Mouse (Mus musculus): ENCODE data around the gene Hivep2. TPM values are rescaled to one million over a fixed set of nuclear protein-coding genes. Genes with fewer than 3 reads are reported as not detected.

Gene Hivep2
- total and polyA plus RNA-seq, 2 experiments from 2014 or later: 10.8 to 37.5 TPM

DNA sequence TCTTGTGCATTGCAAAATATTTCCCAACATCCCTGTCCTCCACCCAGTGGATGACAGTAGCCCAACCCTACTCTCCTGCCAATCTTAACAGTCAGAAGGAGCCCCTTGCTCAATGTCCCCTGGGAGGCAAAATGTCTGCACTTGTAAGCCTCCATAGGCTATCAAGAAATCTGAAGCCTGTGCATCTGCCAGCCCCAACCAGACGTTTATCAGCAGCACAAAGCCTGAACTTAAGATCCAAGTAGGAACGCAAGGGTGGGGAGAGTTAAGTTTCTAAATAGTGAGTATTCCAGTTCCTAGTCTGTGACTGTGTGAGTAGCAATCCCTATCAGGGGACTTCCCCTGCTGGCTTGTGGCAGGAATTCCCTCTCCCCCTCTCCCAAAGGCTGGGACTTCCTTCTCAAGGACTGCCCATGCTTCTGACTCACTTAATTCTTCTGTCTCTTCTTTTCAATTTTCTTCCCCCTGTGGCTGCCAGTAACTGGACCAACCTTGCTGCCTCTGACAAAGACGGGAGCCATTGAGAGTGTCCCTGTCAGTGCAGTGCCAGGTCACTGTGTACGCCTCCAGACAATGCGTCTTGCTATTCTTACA is 82.5 kb downstream of the Hivep2 start:
- H3K27ac ChIP-seq (ENCODE audit: low read depth, low read length): no peak overlapping the region
- H3K27me3 ChIP-seq (ENCODE audit: insufficient read depth, low read length): no peaks in the 10 kb centered on the region
- peaks cover 3% of the 10 kb centered on the region; the same call in 1 of the 2 replicates for H3K4me1 ChIP-seq (ENCODE audit: insufficient read depth, low read length)
- no peak for TF ChIP-seq CTCF (IDR thresholded peaks at IDR 0.05)
- no peaks in the 10 kb centered on the region for H3K36me3 ChIP-seq (ENCODE audit: insufficient read depth, low read length)
- no peak overlapping the region for H3K9ac ChIP-seq (replicated peaks; ENCODE audit: low read length, poor library complexity, severe bottlenecking)
- no peak overlapping the region for H3K4me2 ChIP-seq (ENCODE audit: low read depth, low read length, poor library complexity, severe bottlenecking)
- 61% methylated on average over 5 of the region's 5 CpGs for WGBS
- ATAC-seq (ENCODE audit: low FRiP score) (no peak), DNase-seq (ENCODE audit: low spot score) (no peak)
- H3K4me3 ChIP-seq (ENCODE audit: low read depth, low read length): no peak overlapping the region
- no peaks in the 10 kb centered on the region for H3K9me3 ChIP-seq (ENCODE audit: low read length)

DNA sequence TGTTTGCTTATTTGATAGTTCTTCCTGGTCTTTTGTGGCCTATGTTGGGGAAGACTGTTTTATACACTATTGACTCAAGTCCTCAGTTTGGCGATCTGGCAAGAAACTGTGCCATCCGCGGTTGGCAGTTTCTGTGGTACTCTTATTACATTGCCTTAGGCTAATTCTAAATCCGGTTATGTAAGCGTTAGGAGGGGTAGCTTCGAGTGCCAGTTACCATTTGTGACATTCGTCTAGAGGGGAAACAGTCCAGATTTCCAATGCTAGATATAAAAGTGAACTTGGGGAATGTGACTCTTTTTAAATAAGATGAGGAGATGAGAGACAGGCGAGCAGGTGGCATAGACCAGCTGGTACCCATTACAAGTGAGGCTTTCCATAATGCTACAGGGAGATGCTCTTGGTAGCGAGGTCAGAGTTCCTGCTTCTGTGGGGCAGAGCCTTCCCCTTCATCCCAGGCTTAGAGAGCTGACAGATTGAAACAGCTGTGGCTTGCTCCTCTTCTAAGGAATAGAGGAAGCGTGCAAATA is 83.1 kb downstream of the Hivep2 start:
- 58% methylated on average over 10 of the region's 10 CpGs for WGBS
- H3K4me1 ChIP-seq (ENCODE audit: insufficient read depth, low read length): peaks cover 3% of the 10 kb centered on the region; the same call in 1 of the 2 replicates
- no peak overlapping the region for H3K4me2 ChIP-seq (ENCODE audit: low read depth, low read length, poor library complexity, severe bottlenecking)
- ATAC-seq (ENCODE audit: low FRiP score) (no peak), DNase-seq (ENCODE audit: low spot score) (no peak)
- no peaks in the 10 kb centered on the region for H3K36me3 ChIP-seq (ENCODE audit: insufficient read depth, low read length)
- no peak for TF ChIP-seq CTCF (IDR thresholded peaks at IDR 0.05)
- no peak overlapping the region for H3K27ac ChIP-seq (ENCODE audit: low read depth, low read length)
- H3K27me3 ChIP-seq (ENCODE audit: insufficient read depth, low read length): no peaks in the 10 kb centered on the region
- H3K4me3 ChIP-seq (ENCODE audit: low read depth, low read length): no peak overlapping the region
- H3K9ac ChIP-seq (replicated peaks; ENCODE audit: low read length, poor library complexity, severe bottlenecking): no peak overlapping the region
- H3K9me3 ChIP-seq (ENCODE audit: low read length): no peaks in the 10 kb centered on the region

DNA sequence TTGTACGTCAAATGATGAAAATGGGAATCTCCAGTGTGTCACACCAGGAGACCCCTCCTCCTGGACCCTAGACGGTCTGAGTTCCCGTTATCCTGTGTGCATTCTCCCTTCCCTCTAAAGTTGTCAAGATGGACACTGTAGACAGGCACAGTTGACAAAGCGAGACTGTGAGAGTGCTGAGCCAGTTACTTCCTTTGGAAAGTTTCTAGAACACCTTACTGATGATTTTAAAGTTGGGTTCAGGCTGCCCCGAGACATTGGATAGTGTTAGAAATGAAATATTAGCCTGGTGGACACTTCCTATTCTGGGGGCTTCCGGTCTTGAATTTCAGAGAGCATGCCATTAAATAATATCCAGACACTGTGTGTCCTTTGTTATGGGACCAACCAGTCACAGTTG is 83.8 kb downstream of the Hivep2 start:
- no peak overlapping the region for H3K9ac ChIP-seq (replicated peaks; ENCODE audit: low read length, poor library complexity, severe bottlenecking)
- no peak overlapping the region for H3K4me3 ChIP-seq (ENCODE audit: low read depth, low read length)
- no peaks in the 10 kb centered on the region for H3K27me3 ChIP-seq (ENCODE audit: insufficient read depth, low read length)
- DNase-seq (ENCODE audit: low spot score) (no peak), ATAC-seq (ENCODE audit: low FRiP score) (no peak)
- no peak overlapping the region for H3K4me2 ChIP-seq (ENCODE audit: low read depth, low read length, poor library complexity, severe bottlenecking)
- TF ChIP-seq CTCF (IDR thresholded peaks at IDR 0.05): no peak
- H3K27ac ChIP-seq (ENCODE audit: low read depth, low read length): no peak overlapping the region
- 86% methylated on average over 6 of the region's 6 CpGs for WGBS
- no peaks in the 10 kb centered on the region for H3K9me3 ChIP-seq (ENCODE audit: low read length)
- H3K4me1 ChIP-seq (ENCODE audit: insufficient read depth, low read length): peaks cover 3% of the 10 kb centered on the region; the same call in 1 of the 2 replicates
- H3K36me3 ChIP-seq (ENCODE audit: insufficient read depth, low read length): no peaks in the 10 kb centered on the region

DNA sequence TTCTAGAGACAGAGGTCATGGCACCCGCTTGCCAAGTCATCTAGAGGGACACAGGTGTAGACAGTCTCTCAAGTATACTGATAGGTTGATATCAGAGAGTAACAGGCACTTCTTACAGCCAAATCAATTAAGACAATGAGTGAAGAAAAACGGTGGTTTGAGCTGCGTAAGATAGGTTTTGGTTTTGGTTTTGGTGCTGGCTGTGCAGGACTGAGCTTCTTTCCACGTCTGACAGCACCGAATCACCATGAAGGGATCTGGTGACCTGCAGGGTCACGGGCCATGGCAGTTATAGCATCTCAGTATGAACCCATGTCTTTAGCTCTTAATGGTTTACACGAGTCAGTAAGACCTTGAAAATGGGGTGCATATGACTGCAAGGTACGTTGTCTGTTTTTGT is 84.7 kb downstream of the Hivep2 start:
- WGBS: 90% methylated on average over 8 of the region's 8 CpGs
- H3K4me2 ChIP-seq (ENCODE audit: low read depth, low read length, poor library complexity, severe bottlenecking): no peak overlapping the region
- no peak for DNase-seq (ENCODE audit: low spot score)
- no peak for TF ChIP-seq CTCF (IDR thresholded peaks at IDR 0.05)
- no peak overlapping the region for H3K4me3 ChIP-seq (ENCODE audit: low read depth, low read length)
- no peaks in the 10 kb centered on the region for H3K36me3 ChIP-seq (ENCODE audit: insufficient read depth, low read length)
- no peak overlapping the region for H3K27ac ChIP-seq (ENCODE audit: low read depth, low read length)
- no peaks in the 10 kb centered on the region for H3K9me3 ChIP-seq (ENCODE audit: low read length)
- ATAC-seq (ENCODE audit: low FRiP score): no peak
- H3K4me1 ChIP-seq (ENCODE audit: insufficient read depth, low read length): peaks cover 3% of the 10 kb centered on the region; the same call in 1 of the 2 replicates
- H3K9ac ChIP-seq (replicated peaks; ENCODE audit: low read length, poor library complexity, severe bottlenecking): no peak overlapping the region
- no peaks in the 10 kb centered on the region for H3K27me3 ChIP-seq (ENCODE audit: insufficient read depth, low read length)

DNA sequence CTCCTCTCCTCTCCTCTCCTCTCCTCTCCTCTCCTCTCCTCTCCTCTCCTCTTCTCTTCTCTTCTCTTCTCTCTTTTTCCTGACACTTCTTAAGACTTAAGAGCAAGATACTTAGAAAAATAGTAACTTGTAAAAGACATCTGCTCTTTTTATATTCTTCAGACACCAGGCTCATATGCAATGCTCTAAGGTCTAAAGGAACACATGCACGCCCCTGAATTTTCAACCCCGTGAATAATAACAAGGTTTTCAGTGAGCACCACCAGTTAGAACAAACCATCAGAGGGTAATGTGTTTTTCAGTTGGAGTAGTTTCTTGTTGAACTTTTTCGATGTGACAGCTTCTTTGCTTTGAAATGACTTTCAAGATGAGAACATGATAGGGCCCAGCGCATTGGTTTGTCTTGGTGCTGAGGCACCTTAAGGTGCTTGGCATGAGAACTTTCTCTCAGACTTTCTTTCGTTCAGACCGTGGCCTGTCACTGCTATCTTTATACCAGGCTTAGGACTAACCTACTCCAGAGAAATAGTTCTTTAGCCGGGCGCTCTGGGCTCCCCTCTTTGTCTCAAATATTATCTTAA is 86.3 kb downstream of the Hivep2 start:
- no peak overlapping the region for H3K27ac ChIP-seq (ENCODE audit: low read depth, low read length)
- H3K9ac ChIP-seq (replicated peaks; ENCODE audit: low read length, poor library complexity, severe bottlenecking): no peak overlapping the region
- no peak for TF ChIP-seq CTCF (IDR thresholded peaks at IDR 0.05)
- no peak for ATAC-seq (ENCODE audit: low FRiP score)
- H3K4me1 ChIP-seq (ENCODE audit: insufficient read depth, low read length): peaks cover 9% of the 10 kb centered on the region
- H3K36me3 ChIP-seq (ENCODE audit: insufficient read depth, low read length): no peaks in the 10 kb centered on the region
- no peak for DNase-seq (ENCODE audit: low spot score)
- no peaks in the 10 kb centered on the region for H3K27me3 ChIP-seq (ENCODE audit: insufficient read depth, low read length)
- H3K4me3 ChIP-seq (ENCODE audit: low read depth, low read length): no peak overlapping the region
- no peak overlapping the region for H3K4me2 ChIP-seq (ENCODE audit: low read depth, low read length, poor library complexity, severe bottlenecking)
- 95% methylated on average over 8 of the region's 8 CpGs for WGBS
- H3K9me3 ChIP-seq (ENCODE audit: low read length): no peaks in the 10 kb centered on the region

DNA sequence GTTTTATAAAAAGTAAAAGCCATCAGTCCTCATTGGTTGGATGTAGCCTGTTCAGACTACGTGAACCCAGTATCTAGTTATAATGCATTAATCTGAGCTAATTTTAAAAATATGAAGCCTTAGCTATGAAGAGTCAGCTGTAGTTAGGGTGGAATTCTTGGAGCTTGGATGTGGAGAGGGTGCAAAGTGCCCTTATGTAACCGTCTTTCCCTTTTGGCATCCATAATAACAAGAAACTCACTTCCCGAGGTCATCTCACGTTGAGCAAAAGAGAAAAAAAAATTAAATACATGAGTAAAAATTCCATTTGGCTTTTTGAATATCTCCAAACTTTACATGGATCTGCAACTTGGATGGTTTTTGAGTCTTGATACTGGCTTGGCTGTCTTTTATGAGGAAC is 89.0 kb downstream of the Hivep2 start:
- H3K4me3 ChIP-seq (ENCODE audit: low read depth, low read length): no peak overlapping the region
- H3K4me1 ChIP-seq (ENCODE audit: insufficient read depth, low read length): peaks cover 9% of the 10 kb centered on the region
- no peak overlapping the region for H3K9ac ChIP-seq (replicated peaks; ENCODE audit: low read length, poor library complexity, severe bottlenecking)
- H3K27me3 ChIP-seq (ENCODE audit: insufficient read depth, low read length): no peaks in the 10 kb centered on the region
- H3K4me2 ChIP-seq (ENCODE audit: low read depth, low read length, poor library complexity, severe bottlenecking): no peak overlapping the region
- TF ChIP-seq CTCF (IDR thresholded peaks at IDR 0.05): no peak
- H3K9me3 ChIP-seq (ENCODE audit: low read length): no peaks in the 10 kb centered on the region
- no peak for ATAC-seq (ENCODE audit: low FRiP score)
- H3K27ac ChIP-seq (ENCODE audit: low read depth, low read length): no peak overlapping the region
- 83% methylated on average over 4 of the region's 4 CpGs for WGBS
- DNase-seq (ENCODE audit: low spot score): no peak
- H3K36me3 ChIP-seq (ENCODE audit: insufficient read depth, low read length): no peaks in the 10 kb centered on the region
